Mouse (Mus musculus) liver, adult 2 months (tissue): ENCODE measurements at regions not wholly inside any gene's neighbourhood (a gene's known extent, or its start where the extent isn't known, plus 50 kb on each side); places are given as distances from the start of the nearest gene placed in this dataset.

ENCODE experiments used
- CTCF ChIP-seq: fragments of 200-500 bp; IDR thresholded peaks from 2 replicates; pipeline ENCODE4 v1.5.1; 2011; ENCODE audit warnings: low read depth, low read length, control low read depth
- POLR2A ChIP-seq: fragments of 200-500 bp; IDR thresholded peaks from 2 replicates; pipeline ENCODE4 v1.6.1; 2011; ENCODE audit warnings: low read length, control low read depth; ENCODE audit not compliant: insufficient read depth; ENCODE audit errors: extremely low read depth

DNA sequence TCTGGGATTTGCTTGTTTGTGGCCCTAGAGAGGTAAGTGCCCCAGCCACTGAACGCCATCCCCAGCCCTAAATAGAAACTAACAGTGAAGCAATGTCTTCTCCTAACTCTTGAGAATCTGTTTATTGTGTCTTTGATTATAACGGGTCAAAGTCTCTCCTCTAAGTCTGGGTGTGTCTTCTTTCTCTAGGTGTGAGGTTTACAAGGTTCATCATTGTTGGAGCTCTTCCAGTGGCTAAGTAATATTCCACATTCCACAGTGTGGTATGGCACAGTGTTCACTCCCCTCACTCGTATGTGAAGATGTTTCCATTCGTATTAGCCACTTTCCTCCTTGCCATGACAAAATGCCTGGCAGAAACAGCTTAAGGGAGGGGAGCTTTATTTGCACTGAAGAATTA is 115.7 kb downstream of the Zbtb18 start:
- TF ChIP-seq CTCF = no peak
- no peak for TF ChIP-seq POLR2A
